Mouse (Mus musculus) heart, postnatal 0 days (tissue): Measurements from ENCODE around the gene Palm2.

ENCODE experiments used
- CTCF ChIP-seq: IDR thresholded peaks from 2 replicates; pipeline ENCODE4 v1.5.1; 2016; ENCODE audit warnings: antibody characterized with exemption, control low read depth, low read depth
- EP300 ChIP-seq: IDR thresholded peaks from 2 replicates; pipeline ENCODE4 v1.6.1; 2016; ENCODE audit warnings: antibody characterized with exemption, low read depth

GRCm38 (mm10) chr4:57626921-57627320, 192.9 kb downstream of the Palm2 start:
- TF ChIP-seq EP300, result no peak
- no peak for TF ChIP-seq CTCF
